Mouse (Mus musculus): ENCODE data around the gene Npr1. TPM values are rescaled to one million over a fixed set of nuclear protein-coding genes. Genes with fewer than 3 reads are reported as not detected.

The Npr1 gene
- polyA plus RNA-seq, 1 experiment from 2014 or later = 8.9 TPM

DNA sequence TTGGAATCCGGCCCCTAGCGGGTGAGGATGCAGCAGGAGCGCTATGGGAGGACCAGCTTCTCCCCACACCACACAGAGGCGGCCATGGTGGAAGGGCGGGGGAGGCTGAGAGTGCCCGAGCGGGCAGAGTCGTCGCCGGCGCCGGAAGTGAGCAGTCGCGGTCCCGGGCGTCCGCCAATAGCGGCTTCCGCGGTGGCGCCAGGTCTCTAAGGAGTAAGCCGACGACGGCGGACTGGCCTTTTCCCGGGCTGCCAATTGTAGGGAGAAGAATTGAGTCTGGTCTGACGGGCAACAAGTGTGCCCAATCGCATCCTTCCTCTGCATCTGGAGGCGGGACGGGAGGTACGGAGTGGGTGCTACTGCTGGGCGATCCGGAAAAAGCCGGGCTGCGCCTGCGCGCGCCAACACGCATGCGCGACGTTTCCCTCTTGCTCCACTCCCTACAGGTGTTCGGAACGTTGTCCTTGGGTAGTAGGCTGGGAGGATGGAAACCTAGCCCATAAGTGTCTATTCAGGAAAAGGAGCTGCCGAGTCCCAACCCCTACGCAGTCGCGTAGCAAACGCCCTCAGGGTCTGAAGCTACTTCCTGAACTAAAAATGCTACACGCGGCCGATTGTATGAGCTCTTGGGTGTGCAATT is 32.2 kb downstream of the Npr1 start, which contains the start of gene Ints3:
Gene Ints3, minus strand, starts transcription at position 242 of the 640 bp plus-strand sequence.
- Histone ChIP-seq H3K4me2 (peak within 1 kb of the TSS; percentile 81), H3K36me3 (peaks cover 5% of the 10 kb centered on the region; the same call in 1 of the 2 replicates), H3K27ac (ENCODE audit: poor library complexity, severe bottlenecking) (peak within 1 kb of the TSS; percentile 91), H3K27me3 (replicated peaks) (no peaks in the 10 kb centered on the region), H3K4me3 (peak within 1 kb of the TSS; percentile 60), H3K9ac (peak within 1 kb of the TSS; percentile 91), H3K9me3 (replicated peaks) (no peaks in the 10 kb centered on the region), H3K4me1 (replicated peaks) (peaks cover 37% of the 10 kb centered on the region)
- ATAC-seq (ENCODE audit: insufficient number of reproducible peaks, low FRiP score) = peak; percentile 99
- WGBS = under 1% methylated on average over 52 of the region's 52 CpGs

DNA sequence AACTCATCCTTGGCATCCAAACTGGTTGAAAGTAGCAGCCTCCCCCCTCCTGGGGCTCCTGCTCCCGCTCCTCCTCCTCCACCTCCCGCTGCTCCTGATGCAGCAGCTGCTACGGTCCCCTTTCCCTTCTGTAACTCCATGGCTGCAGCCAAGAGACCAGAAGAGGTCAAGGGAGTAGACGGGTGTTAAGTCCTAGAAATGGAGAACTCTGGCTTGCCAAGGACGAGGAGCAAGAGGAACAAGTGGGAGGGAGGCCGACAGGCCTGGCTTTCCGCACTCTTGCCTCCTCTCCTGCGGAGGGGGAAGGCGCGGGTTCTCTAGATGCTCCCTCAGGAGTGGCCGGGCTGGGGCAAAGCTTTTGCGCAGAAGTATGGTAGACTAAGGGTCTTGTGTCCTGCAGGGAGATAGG is 32.9 kb downstream of the Npr1 start:
- WGBS = 2% methylated on average over 12 of the region's 12 CpGs
- peaks cover 44% of the 10 kb centered on the region for H3K4me1 ChIP-seq (replicated peaks)
- no peaks in the 10 kb centered on the region for H3K9me3 ChIP-seq (replicated peaks)
- H3K27ac ChIP-seq (ENCODE audit: poor library complexity, severe bottlenecking) = peak overlapping the region; percentile 91
- peak overlapping the region; percentile 60 for H3K4me3 ChIP-seq
- peak overlapping the region; percentile 91 for H3K9ac ChIP-seq
- peaks cover 7% of the 10 kb centered on the region; the same call in 1 of the 2 replicates for H3K36me3 ChIP-seq
- peak; percentile 39 for ATAC-seq (ENCODE audit: insufficient number of reproducible peaks, low FRiP score)
- peak overlapping the region; percentile 81 for H3K4me2 ChIP-seq
- H3K27me3 ChIP-seq (replicated peaks) = no peaks in the 10 kb centered on the region

DNA sequence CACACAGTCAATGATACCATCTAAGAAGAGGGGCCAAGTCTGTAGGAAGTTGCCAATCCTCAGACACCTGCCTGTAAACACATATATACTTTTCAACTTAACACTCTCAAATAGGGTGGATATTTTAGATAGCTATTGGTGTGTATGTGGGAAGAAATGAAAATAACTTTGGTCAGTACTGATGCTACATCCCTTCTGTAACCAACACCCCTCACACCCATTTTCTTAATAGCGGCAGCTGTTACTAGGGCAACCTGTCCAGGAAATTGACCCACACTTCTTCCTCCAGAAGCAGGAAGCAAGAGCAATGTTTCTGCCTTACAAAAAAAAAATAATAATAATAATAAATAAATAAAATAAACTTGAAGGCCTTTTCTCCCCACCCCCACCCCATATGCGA is 33.3 kb downstream of the Npr1 start:
- Histone ChIP-seq H3K4me3 (peak overlapping the region; percentile 60), H3K4me1 (replicated peaks) (peaks cover 44% of the 10 kb centered on the region), H3K27ac (ENCODE audit: poor library complexity, severe bottlenecking) (0 out of 2 replicates have a peak overlapping the region, but pooled peaks have one; percentile 91), H3K9me3 (replicated peaks) (no peaks in the 10 kb centered on the region), H3K4me2 (peak overlapping the region; percentile 81), H3K9ac (peak overlapping the region; percentile 91), H3K36me3 (peaks cover 7% of the 10 kb centered on the region; the same call in 1 of the 2 replicates), H3K27me3 (replicated peaks) (no peaks in the 10 kb centered on the region)
- ATAC-seq (ENCODE audit: insufficient number of reproducible peaks, low FRiP score) = no peak
- WGBS = 8% methylated on average over 2 of the region's 2 CpGs

DNA sequence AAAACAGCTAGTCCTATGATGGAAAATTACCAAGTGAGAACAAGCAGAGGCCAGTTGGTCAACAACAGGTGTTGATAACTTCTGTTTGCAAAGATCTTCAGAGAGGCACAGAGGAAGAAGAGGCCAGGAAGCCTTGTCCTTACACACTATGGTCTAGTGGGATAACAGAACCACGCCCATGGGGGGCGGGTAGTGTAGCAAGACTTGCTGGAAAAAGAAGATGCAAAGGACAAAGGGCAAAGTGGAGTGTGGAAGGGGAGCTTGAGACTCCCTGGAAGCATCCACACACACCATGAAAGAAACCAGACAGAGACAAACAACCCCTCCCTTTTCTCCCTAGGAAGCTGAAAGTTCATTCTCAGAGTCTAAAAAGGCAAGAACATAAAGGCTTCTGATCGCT is 36.1 kb downstream of the Npr1 start:
- Histone ChIP-seq H3K9me3 (replicated peaks) (no peaks in the 10 kb centered on the region), H3K4me3 (no peak overlapping the region), H3K36me3 (peaks cover 7% of the 10 kb centered on the region; the same call in 1 of the 2 replicates), H3K4me2 (no peak overlapping the region), H3K9ac (no peak overlapping the region), H3K27ac (ENCODE audit: poor library complexity, severe bottlenecking) (no peak overlapping the region), H3K27me3 (replicated peaks) (no peaks in the 10 kb centered on the region), H3K4me1 (replicated peaks) (peaks cover 50% of the 10 kb centered on the region)
- 85% methylated on average over 3 of the region's 3 CpGs for WGBS
- no peak for ATAC-seq (ENCODE audit: insufficient number of reproducible peaks, low FRiP score)

DNA sequence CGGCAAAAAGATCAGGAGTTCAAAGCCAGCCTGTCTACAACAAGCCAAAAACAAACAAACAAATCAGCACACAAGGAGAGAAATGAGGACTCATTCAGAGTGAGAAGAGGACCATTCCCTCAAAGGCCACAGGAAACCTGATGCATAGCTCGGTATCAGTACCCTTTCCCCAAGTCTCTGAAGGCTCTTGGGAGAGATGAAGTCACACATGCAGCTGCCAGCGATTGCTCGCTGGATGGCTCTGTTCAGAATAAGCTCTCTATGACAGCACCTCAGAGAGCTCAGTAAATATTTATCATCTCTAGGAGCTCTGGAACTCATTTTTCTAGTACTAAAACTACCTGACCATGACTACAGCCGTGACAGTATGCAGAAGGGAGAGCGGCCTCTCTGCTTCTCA is 37.5 kb downstream of the Npr1 start:
- Histone ChIP-seq H3K27me3 (replicated peaks) (no peaks in the 10 kb centered on the region), H3K4me1 (replicated peaks) (peaks cover 47% of the 10 kb centered on the region), H3K9me3 (replicated peaks) (no peaks in the 10 kb centered on the region), H3K4me2 (no peak overlapping the region), H3K9ac (no peak overlapping the region; the same call in 1 of the 2 replicates), H3K27ac (ENCODE audit: poor library complexity, severe bottlenecking) (no peak overlapping the region), H3K4me3 (no peak overlapping the region), H3K36me3 (peaks cover 14% of the 10 kb centered on the region)
- 66% methylated on average over 6 of the region's 6 CpGs for WGBS
- ATAC-seq (ENCODE audit: insufficient number of reproducible peaks, low FRiP score) = no peak

DNA sequence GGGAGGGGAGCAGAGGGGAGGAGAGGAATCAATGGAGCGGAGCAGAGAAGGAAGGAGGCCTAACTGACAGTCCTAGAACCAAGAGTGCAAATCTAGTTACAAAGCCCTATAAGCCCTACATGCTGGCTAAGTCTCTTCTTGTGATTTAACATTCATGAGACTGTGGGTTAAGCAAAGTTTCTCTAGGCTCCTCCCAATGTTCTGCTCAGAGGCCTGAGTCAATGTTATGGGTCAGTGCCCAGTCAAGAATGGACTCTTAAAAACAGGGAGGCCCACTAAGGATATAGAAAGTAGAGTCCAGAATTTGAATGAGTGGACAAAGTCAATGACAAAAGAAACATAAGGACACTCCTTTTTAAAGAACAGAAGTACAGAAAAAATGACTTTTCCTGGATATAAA is 38.1 kb downstream of the Npr1 start:
- Histone ChIP-seq H3K4me1 (replicated peaks) (peaks cover 47% of the 10 kb centered on the region), H3K4me3 (no peak overlapping the region), H3K4me2 (no peak overlapping the region), H3K27me3 (replicated peaks) (no peaks in the 10 kb centered on the region), H3K27ac (ENCODE audit: poor library complexity, severe bottlenecking) (no peak overlapping the region), H3K9me3 (replicated peaks) (no peaks in the 10 kb centered on the region), H3K36me3 (peaks cover 20% of the 10 kb centered on the region), H3K9ac (no peak overlapping the region)
- 83% methylated on average over 1 of the region's 1 CpGs for WGBS
- no peak for ATAC-seq (ENCODE audit: insufficient number of reproducible peaks, low FRiP score)

DNA sequence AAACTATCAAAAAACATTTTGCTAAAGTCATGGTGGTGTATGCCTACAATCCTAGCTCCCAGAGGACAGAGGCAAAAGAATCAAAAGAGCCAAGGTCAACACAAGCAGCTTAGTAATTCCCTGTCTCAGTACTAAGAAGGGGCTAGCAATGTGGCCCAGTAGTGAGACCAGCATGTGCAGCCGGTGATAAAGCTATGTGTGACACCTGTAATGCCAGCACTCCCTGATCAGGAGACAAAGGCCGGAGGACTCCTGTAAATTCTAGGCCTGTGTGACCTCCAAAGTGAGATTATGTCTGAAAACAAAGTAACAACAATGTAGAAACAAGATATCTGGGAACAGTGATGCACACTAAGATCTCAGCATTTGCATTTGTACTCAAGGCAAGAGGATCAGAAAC is 40.2 kb downstream of the Npr1 start:
- WGBS = 61% methylated on average over 2 of the region's 2 CpGs
- no peaks in the 10 kb centered on the region for H3K9me3 ChIP-seq (replicated peaks)
- H3K4me1 ChIP-seq (replicated peaks) = peaks cover 30% of the 10 kb centered on the region
- H3K4me2 ChIP-seq = no peak overlapping the region
- H3K36me3 ChIP-seq = peaks cover 37% of the 10 kb centered on the region
- H3K4me3 ChIP-seq = no peak overlapping the region
- H3K27me3 ChIP-seq (replicated peaks) = no peaks in the 10 kb centered on the region
- H3K9ac ChIP-seq = no peak overlapping the region
- ATAC-seq (ENCODE audit: insufficient number of reproducible peaks, low FRiP score) = no peak
- H3K27ac ChIP-seq (ENCODE audit: poor library complexity, severe bottlenecking) = no peak overlapping the region

DNA sequence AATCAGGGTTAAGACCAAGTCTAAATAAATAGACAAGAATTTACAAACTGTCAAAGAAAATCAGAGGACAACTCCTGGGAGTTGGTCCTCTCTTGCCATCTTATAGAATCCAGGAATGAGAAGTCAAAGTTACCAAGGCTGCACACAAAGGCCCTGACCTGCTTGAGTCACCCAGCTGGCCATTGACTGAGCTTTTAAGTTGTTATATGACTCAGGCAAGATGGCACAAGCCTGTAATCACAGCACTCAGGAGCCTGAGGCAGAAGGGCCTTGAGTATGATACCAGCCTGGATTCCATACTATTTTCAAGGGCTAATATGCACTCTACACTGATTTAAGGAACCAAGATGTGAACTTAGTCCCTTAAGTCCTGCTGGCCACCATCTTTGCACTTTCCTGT is 42.1 kb downstream of the Npr1 start:
- Histone ChIP-seq H3K9ac (no peak overlapping the region), H3K4me3 (no peak overlapping the region), H3K36me3 (peaks cover 45% of the 10 kb centered on the region), H3K27me3 (replicated peaks) (no peaks in the 10 kb centered on the region), H3K27ac (ENCODE audit: poor library complexity, severe bottlenecking) (no peak overlapping the region), H3K9me3 (replicated peaks) (no peaks in the 10 kb centered on the region), H3K4me1 (replicated peaks) (peaks cover 14% of the 10 kb centered on the region), H3K4me2 (no peak overlapping the region)
- ATAC-seq (ENCODE audit: insufficient number of reproducible peaks, low FRiP score) = no peak

DNA sequence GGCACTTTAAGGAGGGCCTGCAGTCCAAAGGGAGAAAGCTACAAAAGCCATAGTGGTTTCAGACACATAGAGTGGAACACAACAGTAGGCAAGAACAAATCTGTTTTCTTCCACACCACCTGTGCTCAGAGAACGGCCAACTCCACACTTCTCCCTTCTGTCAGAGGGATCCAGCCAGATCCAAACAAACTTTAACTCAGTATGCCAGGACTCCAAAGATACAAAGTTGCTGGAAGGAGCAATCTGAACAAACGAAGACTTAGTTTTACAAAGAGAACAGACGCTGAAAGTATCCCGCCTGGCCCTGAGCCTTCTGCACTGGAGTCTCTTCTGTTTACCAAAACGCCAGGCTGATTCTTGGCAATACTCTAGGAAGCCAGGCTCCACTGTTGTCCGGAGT is 45.0 kb downstream of the Npr1 start:
- peaks cover 71% of the 10 kb centered on the region for H3K36me3 ChIP-seq
- H3K27me3 ChIP-seq (replicated peaks) = no peaks in the 10 kb centered on the region
- H3K4me1 ChIP-seq (replicated peaks) = 0 out of 2 replicates have a peak, but pooled peaks cover 3% of the 10 kb centered on the region
- WGBS = 89% methylated on average over 6 of the region's 6 CpGs
- H3K27ac ChIP-seq (ENCODE audit: poor library complexity, severe bottlenecking) = no peak overlapping the region
- H3K4me2 ChIP-seq = no peak overlapping the region
- ATAC-seq (ENCODE audit: insufficient number of reproducible peaks, low FRiP score) = no peak
- H3K9ac ChIP-seq = no peak overlapping the region
- H3K9me3 ChIP-seq (replicated peaks) = no peaks in the 10 kb centered on the region
- H3K4me3 ChIP-seq = no peak overlapping the region

DNA sequence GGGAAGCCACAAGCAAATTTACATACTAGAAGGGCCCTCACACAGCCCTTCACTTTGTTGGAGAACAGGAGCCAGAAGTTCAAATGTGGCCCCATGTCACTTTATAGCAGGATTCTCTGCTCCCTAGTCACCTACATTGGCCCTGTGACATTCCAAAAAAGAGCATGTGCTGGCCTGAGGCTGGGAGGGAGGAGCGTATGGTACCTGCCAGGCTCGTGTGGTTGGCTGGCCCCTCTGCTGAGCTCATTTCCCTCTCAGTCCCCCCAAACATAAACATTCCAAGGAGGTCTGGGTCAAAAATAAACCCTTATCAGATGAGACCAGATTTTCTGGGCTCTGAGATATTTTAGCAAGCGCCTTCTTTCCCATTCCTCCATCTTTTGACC is 52.7 kb downstream of the Npr1 start:
- Histone ChIP-seq H3K4me1 (replicated peaks) (0 out of 2 replicates have a peak, but pooled peaks cover 6% of the 10 kb centered on the region), H3K9ac (no peak overlapping the region), H3K27ac (ENCODE audit: poor library complexity, severe bottlenecking) (no peak overlapping the region), H3K4me2 (no peak overlapping the region), H3K36me3 (peaks cover 93% of the 10 kb centered on the region), H3K9me3 (replicated peaks) (no peaks in the 10 kb centered on the region), H3K27me3 (replicated peaks) (no peaks in the 10 kb centered on the region), H3K4me3 (no peak overlapping the region)
- 52% methylated on average over 3 of the region's 3 CpGs for WGBS
- no peak for ATAC-seq (ENCODE audit: insufficient number of reproducible peaks, low FRiP score)

DNA sequence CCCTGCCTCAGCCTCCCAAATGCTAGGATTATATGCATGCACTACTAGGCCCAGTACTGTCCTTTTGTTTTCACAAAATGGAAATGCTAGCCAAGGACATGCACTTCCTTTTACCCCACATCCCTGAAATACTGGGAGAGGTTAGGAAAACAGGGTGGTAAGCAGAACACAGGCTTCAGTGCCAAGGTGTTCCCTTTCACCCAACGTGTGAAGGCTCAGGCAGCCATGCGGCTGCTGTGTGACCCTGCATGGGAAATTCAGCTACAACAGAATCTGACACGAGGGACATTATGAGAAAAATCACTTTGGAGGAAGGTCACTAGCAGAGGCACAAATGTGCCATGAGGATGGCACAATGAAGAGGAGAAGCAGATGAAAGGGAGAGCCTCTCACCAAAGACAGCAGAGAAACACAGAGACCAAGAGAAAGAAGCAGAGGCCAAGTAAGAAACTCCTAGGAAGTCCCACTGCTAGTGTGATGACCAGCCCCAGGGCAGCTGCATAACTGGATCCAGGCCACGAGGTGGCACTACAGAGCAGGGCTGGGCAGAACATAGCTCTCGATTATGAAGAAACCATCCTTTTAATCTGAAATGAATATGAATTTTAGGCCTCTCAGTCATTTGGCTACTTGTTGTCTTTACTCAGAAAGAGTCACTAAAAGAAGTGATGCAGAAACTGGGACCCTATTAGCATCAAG is 53.2 kb downstream of the Npr1 start:
- Histone ChIP-seq H3K4me2 (no peak overlapping the region), H3K27me3 (replicated peaks) (no peaks in the 10 kb centered on the region), H3K4me3 (no peak overlapping the region), H3K9ac (no peak overlapping the region), H3K9me3 (replicated peaks) (no peaks in the 10 kb centered on the region), H3K36me3 (peaks cover 91% of the 10 kb centered on the region), H3K4me1 (replicated peaks) (0 out of 2 replicates have a peak, but pooled peaks cover 6% of the 10 kb centered on the region), H3K27ac (ENCODE audit: poor library complexity, severe bottlenecking) (no peak overlapping the region)
- 38% methylated on average over 5 of the region's 5 CpGs for WGBS
- ATAC-seq (ENCODE audit: insufficient number of reproducible peaks, low FRiP score) = peak; percentile 71; the same call in 1 of the 2 replicates

Measured in heart, embryonic 12.5 days (tissue).